Mouse (Mus musculus): ENCODE data around the gene Sept11. TPM values are rescaled to one million over a fixed set of nuclear protein-coding genes. Genes with fewer than 3 reads are reported as not detected.
A peak's percentile ranks its signal among the peaks of the same experiment; 100 is the strongest.

Sept11 gene
- polyA plus RNA-seq, 1 experiment: 102 TPM

- Histone ChIP-seq H3K36me3 (ENCODE audit: control insufficient read depth, insufficient read depth) (peaks cover 81% of the 10 kb centered on the region), H3K79me3 (ENCODE audit: low read depth) (no peaks in the 10 kb centered on the region), H3K79me2 (ENCODE audit: control insufficient read depth, insufficient read depth) (no peaks in the 10 kb centered on the region), H3K27me3 (ENCODE audit: control insufficient read depth, insufficient read depth, insufficient read length) (no peaks in the 10 kb centered on the region), H3K4me3 (ENCODE audit: insufficient read depth, poor library complexity, severe bottlenecking) (no peak overlapping the region), H3ac (ENCODE audit: control insufficient read depth, insufficient read length, low read depth) (no peak overlapping the region)
- TF ChIP-seq MYOD1 (IDR thresholded peaks at IDR 0.05; ENCODE audit: control insufficient read depth, insufficient read length, low read depth): no peak
- TF ChIP-seq CEBPB (IDR thresholded peaks at IDR 0.05; ENCODE audit: low read depth): peak; percentile 33
Measured at GRCm38 (mm10) chr5:93167919-93168516, 74.8 kb downstream of the Sept11 start.

GRCm38 (mm10) chr5:93168654-93169053 is 75.4 kb downstream of the Sept11 start:
- H3K36me3 ChIP-seq (ENCODE audit: control insufficient read depth, insufficient read depth): peaks cover 84% of the 10 kb centered on the region
- no peaks in the 10 kb centered on the region for H3K79me3 ChIP-seq (ENCODE audit: low read depth)
- H3K79me2 ChIP-seq (ENCODE audit: control insufficient read depth, insufficient read depth): no peaks in the 10 kb centered on the region
- H3K27me3 ChIP-seq (ENCODE audit: control insufficient read depth, insufficient read depth, insufficient read length): no peaks in the 10 kb centered on the region
- TF ChIP-seq MAX (IDR thresholded peaks at IDR 0.05) (no peak), CTCF (IDR thresholded peaks at IDR 0.05; ENCODE audit: control insufficient read depth, insufficient read depth, insufficient read length) (no peak), FOSL1 (IDR thresholded peaks at IDR 0.05; ENCODE audit: insufficient read depth, low read length, poor library complexity, severe bottlenecking) (no peak), MYOD1 (IDR thresholded peaks at IDR 0.05; ENCODE audit: control insufficient read depth, insufficient read length, low read depth) (no peak), CEBPB (IDR thresholded peaks at IDR 0.05; ENCODE audit: low read depth) (no peak), USF1 (IDR thresholded peaks at IDR 0.05; ENCODE audit: low read depth) (no peak), MYOG (IDR thresholded peaks at IDR 0.05; ENCODE audit: control insufficient read depth, extremely low read depth, insufficient read length) (no peak)
- H3ac ChIP-seq (ENCODE audit: control insufficient read depth, insufficient read length, low read depth): no peak overlapping the region
- no peak overlapping the region for H3K4me3 ChIP-seq (ENCODE audit: insufficient read depth, poor library complexity, severe bottlenecking)

GRCm38 (mm10) chr5:93171420-93171819 is 78.2 kb downstream of the Sept11 start:
- peaks cover 67% of the 10 kb centered on the region for H3K36me3 ChIP-seq (ENCODE audit: control insufficient read depth, insufficient read depth)
- H3K4me3 ChIP-seq (ENCODE audit: insufficient read depth, poor library complexity, severe bottlenecking): no peak overlapping the region

GRCm38 (mm10) chr5:93172536-93172935 is 79.3 kb downstream of the Sept11 start:
- H3K27me3 ChIP-seq (ENCODE audit: control insufficient read depth, insufficient read depth, insufficient read length): no peaks in the 10 kb centered on the region
- no peak overlapping the region for H3ac ChIP-seq (ENCODE audit: control insufficient read depth, insufficient read length, low read depth)
- no peaks in the 10 kb centered on the region for H3K79me2 ChIP-seq (ENCODE audit: control insufficient read depth, insufficient read depth)
- TF ChIP-seq MYOD1 (IDR thresholded peaks at IDR 0.05; ENCODE audit: control insufficient read depth, insufficient read length, low read depth): no peak
- no peak for TF ChIP-seq CEBPB (IDR thresholded peaks at IDR 0.05; ENCODE audit: low read depth)
- TF ChIP-seq USF1 (IDR thresholded peaks at IDR 0.05; ENCODE audit: low read depth): no peak
- no peak for TF ChIP-seq MAX (IDR thresholded peaks at IDR 0.05)
- TF ChIP-seq MYOG (IDR thresholded peaks at IDR 0.05; ENCODE audit: control insufficient read depth, extremely low read depth, insufficient read length): no peak
- TF ChIP-seq CTCF (IDR thresholded peaks at IDR 0.05; ENCODE audit: control insufficient read depth, insufficient read depth, insufficient read length): no peak
- TF ChIP-seq FOSL1 (IDR thresholded peaks at IDR 0.05; ENCODE audit: insufficient read depth, low read length, poor library complexity, severe bottlenecking): no peak
- H3K79me3 ChIP-seq (ENCODE audit: low read depth): no peaks in the 10 kb centered on the region
- no peak overlapping the region for H3K4me3 ChIP-seq (ENCODE audit: insufficient read depth, poor library complexity, severe bottlenecking)
- H3K36me3 ChIP-seq (ENCODE audit: control insufficient read depth, insufficient read depth): peaks cover 64% of the 10 kb centered on the region

More at GRCm38 (mm10) chr5:93171420-93171819, 78.2 kb downstream of the Sept11 start:
- Histone ChIP-seq H3K79me3 (ENCODE audit: low read depth) (no peaks in the 10 kb centered on the region), H3K27me3 (ENCODE audit: control insufficient read depth, insufficient read depth, insufficient read length) (no peaks in the 10 kb centered on the region), H3ac (ENCODE audit: control insufficient read depth, insufficient read length, low read depth) (no peak overlapping the region), H3K79me2 (ENCODE audit: control insufficient read depth, insufficient read depth) (no peaks in the 10 kb centered on the region)
- TF ChIP-seq MYOD1 (IDR thresholded peaks at IDR 0.05; ENCODE audit: control insufficient read depth, insufficient read length, low read depth): no peak
- TF ChIP-seq MYOG (IDR thresholded peaks at IDR 0.05; ENCODE audit: control insufficient read depth, extremely low read depth, insufficient read length): no peak
- no peak for TF ChIP-seq MAX (IDR thresholded peaks at IDR 0.05)
- TF ChIP-seq CTCF (IDR thresholded peaks at IDR 0.05; ENCODE audit: control insufficient read depth, insufficient read depth, insufficient read length): no peak
- TF ChIP-seq FOSL1 (IDR thresholded peaks at IDR 0.05; ENCODE audit: insufficient read depth, low read length, poor library complexity, severe bottlenecking): no peak

GRCm38 (mm10) chr5:93174675-93175074 is 81.4 kb downstream of the Sept11 start:
- Histone ChIP-seq H3K79me2 (ENCODE audit: control insufficient read depth, insufficient read depth) (no peaks in the 10 kb centered on the region), H3ac (ENCODE audit: control insufficient read depth, insufficient read length, low read depth) (no peak overlapping the region), H3K36me3 (ENCODE audit: control insufficient read depth, insufficient read depth) (peaks cover 61% of the 10 kb centered on the region), H3K79me3 (ENCODE audit: low read depth) (no peaks in the 10 kb centered on the region), H3K4me3 (ENCODE audit: insufficient read depth, poor library complexity, severe bottlenecking) (no peak overlapping the region), H3K27me3 (ENCODE audit: control insufficient read depth, insufficient read depth, insufficient read length) (no peaks in the 10 kb centered on the region)
- TF ChIP-seq MYOG (IDR thresholded peaks at IDR 0.05; ENCODE audit: control insufficient read depth, extremely low read depth, insufficient read length) (no peak), USF1 (IDR thresholded peaks at IDR 0.05; ENCODE audit: low read depth) (no peak), MYOD1 (IDR thresholded peaks at IDR 0.05; ENCODE audit: control insufficient read depth, insufficient read length, low read depth) (no peak), MAX (IDR thresholded peaks at IDR 0.05) (no peak), CTCF (IDR thresholded peaks at IDR 0.05; ENCODE audit: control insufficient read depth, insufficient read depth, insufficient read length) (no peak)

- no peak overlapping the region for H3ac ChIP-seq (ENCODE audit: control insufficient read depth, insufficient read length, low read depth)
- H3K79me3 ChIP-seq (ENCODE audit: low read depth): no peaks in the 10 kb centered on the region
- no peak for TF ChIP-seq CTCF (IDR thresholded peaks at IDR 0.05; ENCODE audit: control insufficient read depth, insufficient read depth, insufficient read length)
- H3K27me3 ChIP-seq (ENCODE audit: control insufficient read depth, insufficient read depth, insufficient read length): no peaks in the 10 kb centered on the region
- H3K36me3 ChIP-seq (ENCODE audit: control insufficient read depth, insufficient read depth): peaks cover 40% of the 10 kb centered on the region
- no peak overlapping the region for H3K4me3 ChIP-seq (ENCODE audit: insufficient read depth, poor library complexity, severe bottlenecking)
- H3K79me2 ChIP-seq (ENCODE audit: control insufficient read depth, insufficient read depth): no peaks in the 10 kb centered on the region
Measured at GRCm38 (mm10) chr5:93178616-93179015, 85.4 kb downstream of the Sept11 start.
